8 mouse cellular contexts compared by ENCODE assay signal in the genomic region with DNA sequence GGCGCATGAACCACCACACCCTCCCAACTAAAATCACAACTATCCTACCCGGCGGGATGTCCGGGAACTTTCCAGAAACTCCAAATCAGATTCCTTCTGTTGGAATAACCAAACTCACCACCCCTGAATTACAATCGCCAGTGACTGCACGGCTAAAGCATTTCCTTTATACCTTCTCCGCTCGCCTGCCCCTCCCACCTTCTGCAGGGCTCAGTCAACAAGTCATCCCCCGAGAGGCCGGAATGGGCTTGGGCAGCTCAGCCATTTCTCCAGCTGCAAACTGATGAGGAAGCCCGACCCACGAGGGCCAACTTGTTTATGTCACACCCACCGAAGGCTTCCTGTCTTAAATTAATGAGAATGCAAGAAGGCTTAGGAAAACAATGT.
A peak's percentile ranks its signal among the peaks of the same experiment; 100 is the strongest.
DNase-seq lines count a peak whose midpoint lies in the region; ATAC-seq and TF ChIP-seq lines count a peak whose summit lies in the region.

No protein-coding gene starts in this region.

- peak; percentile 47; the same call in 1 of the 2 replicates for ATAC-seq in intestine, embryonic 14.5 days (replicated peaks; ENCODE audit: low FRiP score, low TSS enrichment, low read depth)
- ATAC-seq in liver, embryonic 14.5 days (ENCODE audit: insufficient read depth) = no peak
- peak; percentile 58; the same call in 1 of the 2 replicates for ATAC-seq in neural tube, embryonic 12.5 days (ENCODE audit: low FRiP score, low read depth)

- 0% methylated on average over 13 of the region's 13 CpGs for WGBS in intestine, embryonic 14.5 days
- WGBS in liver, embryonic 14.5 days (ENCODE audit: insufficient replicate concordance) = 2% methylated on average over 13 of the region's 13 CpGs
- WGBS in neural tube, embryonic 12.5 days = 1% methylated on average over 13 of the region's 13 CpGs

- no peak for TF ChIP-seq EP300 in liver, embryonic 14.5 days (IDR thresholded peaks at IDR 0.05; ENCODE audit: low read depth)

- in situ Hi-C loops in ES-E14 (cut with MboI; ENCODE audit: low sequenced_read_pairs in 2 of 2, unreplicated experiment in 2 of 2) = no loop called here

- H3K9ac ChIP-seq in ES-E14 (ENCODE audit: insufficient read depth, low read depth, low read length, poor library complexity, severe bottlenecking) = no peak overlapping the region
- peak overlapping the region; percentile 45; the same call in 1 of the 2 replicates for H3K9ac ChIP-seq in intestine, embryonic 14.5 days (ENCODE audit: low read length)
- no peak overlapping the region for H3K9ac ChIP-seq in liver, embryonic 14.5 days (replicated peaks)
- no peak overlapping the region for H3K9ac ChIP-seq in neural tube, embryonic 12.5 days

- no peaks in the 10 kb centered on the region for H3K9me3 ChIP-seq in ES-E14 (ENCODE audit: control insufficient read depth, insufficient read depth, low read depth, low read length)
- H3K9me3 ChIP-seq in intestine, embryonic 14.5 days (ENCODE audit: control insufficient read depth, low read length) = no peaks in the 10 kb centered on the region
- no peaks in the 10 kb centered on the region for H3K9me3 ChIP-seq in liver, embryonic 14.5 days (ENCODE audit: control insufficient read depth, low read length)
- H3K9me3 ChIP-seq in neural tube, embryonic 12.5 days = no peaks in the 10 kb centered on the region

- no peak for TF ChIP-seq CTCF in liver, embryonic 14.5 days (IDR thresholded peaks at IDR 0.05; ENCODE audit: low read depth)

- peak overlapping the region; percentile 38 to 61 for H3K4me3 ChIP-seq in ES-E14 (ENCODE audit: insufficient read depth in 1 of 2, low read depth in 1 of 2, low read length in 2 of 2, poor library complexity in 1 of 2, severe bottlenecking in 1 of 2)
- peak overlapping the region; percentile 79 for H3K4me3 ChIP-seq in brown adipose tissue, adult 24 weeks (ENCODE audit: insufficient read depth, low read depth, low read length)
- peak overlapping the region; percentile 38 for H3K4me3 ChIP-seq in intestine, embryonic 14.5 days (ENCODE audit: low read depth, low read length)
- H3K4me3 ChIP-seq in liver, embryonic 14.5 days (ENCODE audit: insufficient read depth in 1 of 2, low read depth in 2 of 2, low read length in 2 of 2) = peak overlapping the region; percentile 44 to 45; a peak in 3 of 4 replicates
- peak overlapping the region; percentile 48 for H3K4me3 ChIP-seq in neural tube, embryonic 12.5 days

- H3K27ac ChIP-seq in ES-E14 (ENCODE audit: insufficient read depth, low read depth, low read length, poor library complexity, severe bottlenecking) = peak overlapping the region; percentile 67; the same call in 1 of the 2 replicates
- peak overlapping the region; percentile 96 for H3K27ac ChIP-seq in brown adipose tissue, adult 24 weeks (replicated peaks; ENCODE audit: low read depth, low read length)
- H3K27ac ChIP-seq in intestine, embryonic 14.5 days (ENCODE audit: low read depth) = peak overlapping the region; percentile 12; the same call in 1 of the 2 replicates
- H3K27ac ChIP-seq in liver, embryonic 14.5 days = no peak overlapping the region
- H3K27ac ChIP-seq in neural tube, embryonic 12.5 days = no peak overlapping the region

- no peaks in the 10 kb centered on the region for H3K27me3 ChIP-seq in intestine, embryonic 14.5 days (replicated peaks; ENCODE audit: control insufficient read depth, insufficient read depth, low read length)
- peaks cover 18% of the 10 kb centered on the region for H3K27me3 ChIP-seq in liver, embryonic 14.5 days (ENCODE audit: control insufficient read depth, insufficient read depth, low read length)
- peaks cover 2% of the 10 kb centered on the region; the same call in 1 of the 2 replicates for H3K27me3 ChIP-seq in neural tube, embryonic 12.5 days (replicated peaks)

- peak overlapping the region; percentile 70 for H3K4me2 ChIP-seq in intestine, embryonic 14.5 days (ENCODE audit: low read length)
- H3K4me2 ChIP-seq in liver, embryonic 14.5 days (ENCODE audit: low read depth) = peak overlapping the region; percentile 63
- peak overlapping the region; percentile 98 for H3K4me2 ChIP-seq in neural tube, embryonic 12.5 days (replicated peaks)

- peaks cover 0 to 13% of the 10 kb centered on the region in 2 experiments; a peak in 2 of 4 replicates for H3K4me1 ChIP-seq in ES-E14 (ENCODE audit: control insufficient read depth in 2 of 2, insufficient read depth in 2 of 2, low read length in 2 of 2, poor library complexity in 1 of 2)
- H3K4me1 ChIP-seq in brown adipose tissue, adult 24 weeks (ENCODE audit: control insufficient read depth, insufficient read depth, insufficient read length, low read length) = peaks cover 30% of the 10 kb centered on the region
- H3K4me1 ChIP-seq in intestine, embryonic 14.5 days (replicated peaks; ENCODE audit: control insufficient read depth, insufficient read depth, low read length) = peaks cover 17% of the 10 kb centered on the region
- 0 out of 4 replicates have a peak, but pooled peaks cover 0 to 4% of the 10 kb centered on the region in 2 experiments for H3K4me1 ChIP-seq in liver, embryonic 14.5 days (replicated peaks; ENCODE audit: control insufficient read depth in 2 of 2, insufficient read depth in 2 of 2, low read length in 1 of 2)
- H3K4me1 ChIP-seq in neural tube, embryonic 12.5 days = peaks cover 21% of the 10 kb centered on the region

- H3K36me3 ChIP-seq in ES-E14 (ENCODE audit: control insufficient read depth, insufficient read depth, low read length, poor library complexity, severe bottlenecking) = no peaks in the 10 kb centered on the region
- H3K36me3 ChIP-seq in intestine, embryonic 14.5 days (ENCODE audit: control insufficient read depth, insufficient read depth, low read length) = no peaks in the 10 kb centered on the region
- no peaks in the 10 kb centered on the region for H3K36me3 ChIP-seq in liver, embryonic 14.5 days (replicated peaks; ENCODE audit: control insufficient read depth, insufficient read depth, low read depth)
- H3K36me3 ChIP-seq in neural tube, embryonic 12.5 days = no peaks in the 10 kb centered on the region

- peak; percentile 55 for DNase-seq in ES-E14 (ENCODE audit: low read depth, low spot score)
- peak; percentile 81 for DNase-seq in gastrocnemius, postnatal 25 days
- DNase-seq in intestine, embryonic 14.5 days (ENCODE audit: low spot score) = peak; percentile 70
- no peak for DNase-seq in liver, embryonic 14.5 days (ENCODE audit: low read depth in 3 of 3, low spot score in 3 of 3)
- no peak for DNase-seq in layer of hippocampus, postnatal 14 days (ENCODE audit: low spot score in 2 of 2)
- DNase-seq in frontal cortex, postnatal 25 days (ENCODE audit: low spot score in 2 of 2) = no peak

TF ChIP-seq in ES-E14, 5 proteins besides CTCF, POLR2A, EP300 and RAD21:
- TF ChIP-seq HCFC1 (IDR thresholded peaks at IDR 0.05; ENCODE audit: borderline replicate concordance, insufficient read depth, low read length) = no peak
- no peak for TF ChIP-seq MAFK (IDR thresholded peaks at IDR 0.05; ENCODE audit: insufficient read depth, low read depth, low read length)
- TF ChIP-seq CHD2 (IDR thresholded peaks at IDR 0.05; ENCODE audit: low read depth, low read length) = no peak
- TF ChIP-seq ZNF384 (IDR thresholded peaks at IDR 0.05; ENCODE audit: low read depth, low read length) = no peak
- TF ChIP-seq ZC3H11A (IDR thresholded peaks at IDR 0.05; ENCODE audit: borderline replicate concordance, low read depth, low read length) = no peak
TF ChIP-seq in ES-E14: peak in this region for 0.

Comparison
In these comparisons a context has a peak if more than half of its experiments do, and no peak if none do; other contexts are left out.
1. DNase-seq: peak in ES-E14 (single experiment), gastrocnemius, postnatal 25 days (single experiment) and intestine, embryonic 14.5 days (single experiment); none in liver, embryonic 14.5 days (0 of 3), layer of hippocampus, postnatal 14 days (0 of 2) and frontal cortex, postnatal 25 days (0 of 2).
2. H3K27ac ChIP-seq: peak in ES-E14 (single experiment), brown adipose tissue, adult 24 weeks (single experiment) and intestine, embryonic 14.5 days (single experiment); none in liver, embryonic 14.5 days (single experiment) and neural tube, embryonic 12.5 days (single experiment).
3. Peak in every context shown above with its lines, with median percentiles within 50 percentile points of each other: H3K4me3 ChIP-seq and H3K4me2 ChIP-seq.